Mouse (Mus musculus) kidney, adult 11 months (tissue): ENCODE measurements around the gene Recql5.

Source experiments
- DNase-seq: peaks from one replicate; pipeline ENCODE4 v3.0.0; 2022

Recql5 gene

DNA sequence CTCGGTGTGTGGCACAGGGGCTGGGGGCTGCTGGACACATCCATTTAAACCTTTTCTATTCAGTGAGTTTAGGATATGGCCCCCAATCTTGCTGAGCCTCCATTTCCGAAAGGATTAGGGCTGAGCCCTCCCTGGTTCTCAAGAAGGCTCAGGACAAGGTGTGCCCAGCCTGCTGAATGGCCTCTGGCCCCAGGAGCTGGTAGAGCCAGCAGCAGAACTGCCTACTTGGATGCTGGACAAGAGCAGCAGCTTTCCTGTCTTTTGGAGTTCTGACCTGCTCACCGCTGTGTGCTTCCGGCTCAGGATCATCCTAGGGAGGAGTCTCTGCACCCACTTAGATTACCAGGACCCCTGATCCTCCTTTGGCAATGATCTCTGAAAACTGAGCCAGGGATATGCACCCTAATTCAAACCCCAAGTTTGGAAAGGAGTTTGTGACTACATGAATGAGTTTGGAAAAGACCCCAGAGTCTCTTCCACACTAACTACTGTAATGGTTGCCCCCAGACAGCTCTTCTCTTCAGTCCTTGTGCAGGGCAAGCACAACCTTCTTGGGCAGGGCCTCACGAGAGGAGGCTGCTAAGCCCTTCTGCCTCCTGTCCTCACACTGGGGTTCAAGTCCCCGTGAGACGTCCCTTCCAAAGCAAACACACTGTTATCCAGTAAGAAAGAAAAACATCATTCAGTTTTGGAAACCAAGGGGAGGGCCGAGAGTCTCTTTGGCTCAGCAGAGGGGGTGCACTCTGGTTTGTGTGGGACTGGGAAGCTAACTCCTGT lies 32.5 kb downstream of the Recql5 start:
- DNase-seq: no peak

DNA sequence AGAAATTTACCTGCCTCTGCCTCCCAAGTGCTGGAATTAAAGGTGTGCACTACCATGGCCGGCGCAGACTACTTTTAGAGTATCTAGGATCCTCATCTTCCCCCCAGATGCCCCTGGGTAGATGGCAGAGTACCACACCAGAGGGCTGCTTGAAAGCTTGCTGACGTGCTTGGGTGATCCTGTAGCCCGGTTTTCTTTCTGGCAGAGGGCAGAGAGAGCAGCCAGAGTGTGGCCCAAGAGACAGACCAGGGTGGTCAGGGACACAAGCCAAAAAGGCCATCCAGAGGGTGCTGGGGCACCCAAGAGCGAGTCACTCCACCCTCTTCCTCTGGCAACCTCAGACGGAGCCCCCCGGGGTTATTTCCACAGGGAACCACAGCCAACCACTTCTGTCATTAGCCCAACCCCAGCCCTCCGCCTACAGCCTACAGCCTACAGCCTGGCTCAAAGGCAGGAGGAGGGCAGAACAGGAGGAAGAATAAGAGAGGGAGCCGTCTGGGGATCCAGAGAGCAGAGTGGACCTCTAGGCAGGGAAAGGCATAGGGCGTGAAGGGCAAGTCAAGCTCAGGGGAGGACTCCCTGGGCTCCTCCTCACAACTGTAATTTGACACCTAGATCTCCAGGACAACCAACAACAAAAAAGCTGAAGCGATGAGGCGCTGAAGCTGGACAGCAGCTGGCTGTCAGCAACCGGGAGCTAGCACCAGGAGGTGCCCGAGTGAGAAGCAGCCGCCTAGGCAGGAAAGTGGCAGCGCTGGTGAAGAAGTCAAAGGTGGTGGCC lies 33.6 kb downstream of the Recql5 start, which contains the start of gene Smim5:
Gene Smim5 (plus strand): TSS at position 481 of the 781 bp plus-strand sequence.
- peak; percentile 92 for DNase-seq

DNA sequence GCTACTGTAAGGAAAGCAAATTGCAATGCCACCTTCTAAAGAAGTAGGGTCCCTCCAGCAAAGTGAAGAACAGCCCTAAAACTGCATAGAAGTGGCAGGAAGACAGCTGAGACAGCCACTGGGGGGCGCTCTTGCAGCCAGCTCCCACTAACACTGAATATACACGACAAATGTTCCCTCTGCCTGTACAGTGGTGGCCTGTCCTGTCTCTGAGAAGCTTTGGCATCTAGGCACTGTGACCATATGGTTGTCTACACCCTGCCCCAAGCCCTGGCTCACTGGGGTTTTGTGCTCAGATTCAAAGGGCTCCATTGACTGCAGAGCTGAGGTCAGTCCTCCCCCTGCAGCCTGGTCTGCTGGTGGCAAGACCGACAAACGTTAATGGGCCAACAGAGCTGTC lies 34.4 kb downstream of the Recql5 start:
- DNase-seq: no peak

DNA sequence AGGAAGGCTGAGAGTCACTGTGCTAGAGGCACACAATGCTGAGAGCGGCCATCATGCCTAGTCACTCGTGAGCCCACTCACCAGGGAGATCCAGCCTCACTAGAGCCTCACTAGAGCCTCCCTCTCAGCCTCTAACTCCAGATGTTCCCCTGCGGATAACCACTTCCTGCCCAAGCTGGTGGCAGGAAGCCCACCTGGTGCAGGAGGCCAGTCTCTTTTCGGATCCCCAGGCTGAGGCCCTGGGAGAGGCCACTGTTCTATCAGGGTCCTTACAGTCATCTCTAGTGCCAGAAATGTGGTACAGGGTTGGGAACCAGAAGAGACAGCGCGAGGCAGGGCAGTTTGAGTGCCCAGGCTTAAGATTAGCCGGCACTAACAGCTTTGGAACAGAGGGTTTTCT lies 34.8 kb downstream of the Recql5 start:
- no peak for DNase-seq

DNA sequence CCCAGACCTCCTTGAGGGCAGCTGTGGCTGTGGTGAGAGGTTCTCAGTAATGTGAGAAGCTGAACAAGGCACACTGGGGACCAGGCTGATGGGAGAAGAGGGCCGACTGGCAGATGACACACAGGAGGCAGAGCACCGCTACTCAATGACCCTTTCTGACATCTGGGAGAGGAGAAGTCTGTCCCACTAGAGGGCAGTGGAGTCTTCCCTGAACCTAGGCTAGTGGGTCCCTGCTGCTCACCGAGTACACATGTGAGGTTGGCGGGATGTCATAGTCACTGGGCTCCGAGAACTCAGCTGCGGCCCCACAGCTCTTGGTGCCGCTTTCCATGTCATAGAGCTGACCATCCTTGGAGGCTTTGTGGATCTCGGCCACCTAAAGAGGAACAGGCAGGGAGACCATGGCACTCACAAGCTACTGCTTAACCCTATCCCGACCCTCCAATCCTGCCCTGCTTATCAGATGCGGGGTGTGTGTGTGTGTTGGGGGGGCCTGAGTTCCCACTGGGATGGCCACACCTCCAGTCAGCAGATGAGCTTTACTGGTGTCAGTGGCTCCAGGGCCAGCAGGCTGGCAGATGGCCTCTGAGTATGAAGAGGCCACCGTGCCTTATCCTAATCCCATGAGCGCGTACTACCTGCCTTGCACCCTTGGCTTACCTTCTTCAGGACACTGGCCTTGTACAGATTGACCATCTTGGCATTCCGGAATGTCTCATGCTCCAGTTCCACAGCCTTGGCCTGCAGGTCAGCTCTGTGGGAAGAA lies 38.3 kb downstream of the Recql5 start:
- DNase-seq: no peak

DNA sequence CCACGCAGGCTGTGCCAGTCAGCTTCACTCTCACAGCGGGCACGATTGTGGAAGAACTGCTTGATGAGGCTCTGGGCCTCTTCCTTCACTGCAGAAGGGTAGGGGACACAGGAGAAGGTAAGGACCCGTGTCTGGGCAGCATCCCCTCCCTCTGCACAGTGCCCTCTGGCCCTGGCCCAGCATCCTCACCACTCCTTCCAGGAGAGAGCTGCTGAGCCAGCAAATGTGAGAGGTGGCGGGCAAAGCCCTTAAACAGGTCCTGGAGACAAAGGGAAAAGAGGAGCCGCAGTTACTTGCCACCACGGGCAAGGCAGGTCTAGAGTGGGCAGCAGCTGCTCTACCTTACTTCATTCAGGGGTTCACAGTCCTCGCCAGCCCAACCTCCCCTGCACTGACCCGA lies 40.2 kb downstream of the Recql5 start:
- DNase-seq: no peak

DNA sequence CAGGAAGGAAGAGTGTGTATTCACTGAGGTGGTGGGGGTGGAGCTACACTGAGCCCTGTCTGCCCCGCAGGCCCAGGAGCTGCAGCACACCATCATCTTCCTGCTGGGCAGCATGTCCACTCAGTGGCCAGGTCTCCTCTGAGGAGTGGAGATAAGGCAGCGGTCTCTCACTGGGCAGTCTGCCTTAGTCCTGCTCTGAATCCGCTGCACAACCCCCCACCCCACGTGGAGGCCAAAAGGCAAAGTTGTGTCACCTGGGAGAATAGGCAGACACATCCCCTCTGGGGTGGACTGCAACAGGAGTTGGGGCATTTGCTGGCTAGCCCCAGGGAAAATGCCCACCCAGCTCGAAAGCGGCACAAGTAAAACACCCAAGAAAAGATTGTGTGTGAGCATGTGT lies 41.1 kb downstream of the Recql5 start:
- DNase-seq: no peak

DNA sequence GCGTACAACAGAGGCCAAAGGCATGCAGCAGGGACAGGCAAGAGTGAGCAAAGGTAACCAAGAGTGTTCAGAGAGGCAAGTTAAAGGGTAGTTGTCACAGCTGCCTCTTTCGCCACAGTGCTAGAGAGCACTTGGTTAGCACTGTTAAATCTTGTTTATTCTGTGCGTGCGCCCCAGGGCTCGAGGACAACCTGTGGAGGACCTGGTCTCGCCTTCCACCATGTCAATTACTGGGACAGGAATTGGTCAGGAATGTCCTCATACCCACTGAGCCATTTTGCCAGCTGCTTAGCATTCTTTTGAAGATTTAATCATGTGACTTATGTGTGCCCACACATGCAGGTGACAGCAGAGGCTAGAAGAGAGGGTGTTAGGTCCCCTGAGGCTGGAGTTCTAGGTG lies 44.1 kb downstream of the Recql5 start:
- DNase-seq: peak; percentile 31

DNA sequence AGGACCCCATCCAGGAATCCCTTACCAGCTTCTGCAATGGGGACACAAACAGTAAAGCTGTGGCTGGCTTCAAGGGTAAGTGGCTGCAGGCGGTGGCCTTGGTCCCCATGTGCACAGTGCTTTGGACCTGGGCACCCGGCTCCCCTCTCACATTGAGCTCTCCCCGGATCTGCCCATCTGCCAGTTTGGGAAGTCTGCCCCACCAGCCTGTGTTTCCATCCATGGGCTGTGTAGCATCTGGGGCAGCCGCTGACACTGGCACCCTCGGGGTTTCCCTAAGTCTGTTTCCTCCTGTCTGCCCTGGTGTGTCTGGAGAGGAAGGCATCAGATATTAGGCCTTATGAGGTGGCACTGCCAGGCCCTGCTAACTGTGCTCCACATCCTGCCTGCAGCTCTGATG lies 45.3 kb downstream of the Recql5 start:
- DNase-seq: no peak

DNA sequence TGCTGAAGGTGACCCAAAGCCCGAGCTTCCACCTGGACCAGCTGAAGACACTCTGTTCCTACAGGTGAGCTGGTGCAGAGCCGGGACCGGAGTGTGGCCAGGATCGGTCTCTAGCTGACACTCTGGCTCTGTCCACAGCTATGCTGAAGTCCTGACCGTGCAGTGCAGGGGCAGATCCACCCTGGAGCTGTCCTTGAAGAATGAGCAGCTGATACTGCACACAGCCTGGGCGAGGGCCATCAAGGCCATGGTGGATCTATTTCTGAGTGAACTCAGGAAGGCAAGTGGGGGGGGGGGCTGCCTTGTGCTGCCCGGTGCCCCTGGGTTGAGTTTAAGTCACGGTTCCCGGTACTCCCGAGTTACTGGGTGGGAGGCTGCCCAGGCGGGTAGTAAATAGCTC lies 46.8 kb downstream of the Recql5 start:
- no peak for DNase-seq

DNA sequence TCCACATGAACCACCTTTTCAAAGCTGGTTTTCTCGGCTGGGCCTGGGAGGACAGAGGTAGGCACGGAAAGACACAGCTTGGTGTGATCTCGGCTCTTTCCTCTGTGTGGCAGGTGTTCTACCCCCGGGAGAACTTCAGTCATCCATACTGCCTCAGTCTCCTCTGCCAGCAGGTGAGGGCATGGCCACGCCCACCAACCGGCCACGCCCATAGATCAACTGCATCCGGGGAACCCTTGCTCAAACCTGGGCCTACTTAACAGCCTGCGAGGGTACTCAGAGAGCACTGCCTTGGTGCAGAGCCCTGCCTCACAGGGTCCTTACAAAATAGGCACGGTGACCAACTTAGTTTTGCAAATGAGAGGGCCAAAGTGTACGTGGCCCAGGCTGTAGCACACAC lies 48.0 kb downstream of the Recql5 start:
- no peak for DNase-seq

DNA sequence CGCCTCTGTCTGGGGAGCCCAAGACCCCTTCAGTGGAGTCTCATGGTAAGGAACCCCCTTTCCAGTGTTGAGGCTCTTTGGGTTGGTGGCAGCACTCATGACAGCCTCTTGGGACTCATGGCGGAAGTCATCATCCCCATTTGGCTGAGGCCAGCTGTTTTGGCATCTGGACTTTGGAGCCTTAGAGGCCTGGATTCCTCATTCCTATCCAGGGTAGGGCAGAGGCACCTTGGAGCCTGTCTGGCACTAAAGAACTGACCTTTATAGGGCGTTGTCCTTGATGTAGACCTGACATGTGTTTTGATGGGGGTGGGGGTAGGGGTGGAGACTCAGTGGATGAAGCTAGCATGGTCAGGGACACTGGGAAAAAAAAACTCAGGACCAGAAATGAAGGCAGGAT lies 48.9 kb downstream of the Recql5 start:
- peak; percentile 60 for DNase-seq

DNA sequence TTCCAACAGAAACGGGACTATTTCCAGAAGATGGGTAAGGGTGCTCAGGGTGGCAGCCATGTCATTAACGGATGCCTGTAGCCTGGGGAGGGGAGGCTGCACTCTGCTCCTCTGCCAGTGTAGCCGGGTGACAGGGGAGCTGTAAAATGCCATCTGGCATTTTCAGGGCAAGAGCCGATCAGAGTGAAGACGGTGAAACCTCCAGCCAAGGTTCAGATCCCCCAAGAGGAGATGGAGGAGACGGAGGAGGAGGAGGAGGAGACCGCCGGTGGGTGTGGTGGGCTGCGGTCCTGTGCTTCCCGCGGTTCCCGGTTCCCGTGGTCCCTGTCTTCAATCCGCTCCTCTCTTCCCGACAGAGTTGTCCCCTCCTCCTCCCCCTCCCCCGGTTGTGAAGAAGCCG lies 50.0 kb downstream of the Recql5 start:
- DNase-seq: no peak

DNA sequence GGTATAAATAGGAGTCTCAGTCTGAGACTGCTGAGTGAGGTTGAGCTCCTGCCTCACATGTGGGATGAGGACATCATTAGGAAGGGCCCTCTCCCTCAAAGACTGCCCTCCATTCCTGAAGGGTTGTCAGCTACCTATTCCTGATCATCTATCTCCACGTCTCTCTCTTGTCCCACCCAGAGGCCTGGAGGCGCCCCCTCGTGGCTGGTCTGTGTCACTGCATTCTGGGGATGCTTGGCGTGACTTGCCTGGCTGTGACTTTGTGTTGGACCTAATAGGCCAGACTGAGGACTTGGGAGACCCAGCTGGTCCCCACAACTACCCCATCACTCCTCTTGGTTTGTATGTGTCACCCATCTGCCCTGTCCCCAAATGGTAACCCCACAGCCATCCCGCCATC lies 52.3 kb downstream of the Recql5 start:
- no peak for DNase-seq

DNA sequence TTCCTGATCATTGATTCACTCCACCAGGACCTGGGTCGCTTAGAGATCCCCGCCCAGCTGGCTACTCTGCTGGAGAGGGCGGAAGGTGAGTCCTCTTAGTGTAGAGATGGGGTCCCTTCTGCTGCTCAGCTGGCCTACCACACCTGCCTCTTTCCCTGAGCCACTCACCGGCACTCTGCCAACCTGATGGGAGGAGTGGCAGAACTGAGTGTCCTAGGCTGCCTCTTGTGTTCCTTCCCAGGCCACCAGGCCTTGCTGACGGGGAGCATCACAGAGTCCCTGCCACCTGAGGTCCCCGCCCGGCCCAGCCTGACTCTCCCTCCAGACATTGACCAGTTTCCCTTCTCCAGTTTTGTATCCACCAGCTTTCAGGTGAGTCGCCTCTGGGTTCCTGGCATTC lies 55.2 kb downstream of the Recql5 start:
- peak; percentile 34 for DNase-seq

DNA sequence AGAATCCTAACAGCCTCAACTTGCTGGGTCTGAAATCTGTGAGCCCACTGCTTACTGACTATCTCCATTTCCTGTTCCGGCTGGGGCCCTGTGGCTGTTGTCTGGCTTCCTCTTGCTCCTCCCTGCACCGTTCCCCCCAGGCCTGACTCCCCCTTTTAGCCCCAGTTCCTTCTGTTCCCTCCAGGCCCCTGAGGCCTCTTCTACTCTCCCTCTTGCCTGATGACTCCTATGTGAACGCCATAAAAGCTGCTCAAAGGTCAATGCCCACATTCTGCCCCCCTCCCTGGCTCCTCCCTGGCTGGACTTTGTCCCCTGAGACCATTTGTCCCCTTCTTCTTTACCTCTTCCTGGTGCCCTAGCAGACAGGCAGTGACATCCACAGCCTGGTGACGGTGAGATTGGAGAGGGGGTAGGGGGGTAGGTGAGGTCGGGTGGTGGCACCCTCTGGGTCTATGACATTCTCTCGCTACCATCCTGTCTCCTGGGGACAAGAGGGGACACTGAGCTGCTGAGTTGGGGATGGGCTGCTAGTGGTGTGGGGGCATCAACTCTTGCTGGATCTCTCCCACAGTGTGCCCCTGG lies 56.0 kb downstream of the Recql5 start:
- DNase-seq: peak; percentile 87

DNA sequence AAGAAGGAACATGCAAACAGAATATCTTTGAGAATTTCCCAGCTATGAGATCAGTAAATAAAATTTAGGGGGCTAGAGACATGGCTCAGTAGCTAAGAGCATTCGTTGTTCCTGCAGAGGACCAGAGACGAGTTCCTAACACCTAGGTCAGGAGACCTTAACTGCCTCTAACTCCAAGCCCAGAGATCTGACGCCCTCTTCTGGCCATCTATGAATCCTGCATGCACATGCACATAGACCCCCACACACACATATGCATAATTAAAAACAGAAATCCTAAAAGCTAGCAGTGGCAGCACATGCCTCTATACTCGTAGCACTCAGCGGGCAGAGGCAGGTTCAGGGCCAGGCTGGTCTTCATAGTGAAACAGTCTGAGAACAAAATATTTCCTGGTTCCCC lies 56.8 kb downstream of the Recql5 start:
- no peak for DNase-seq

DNA sequence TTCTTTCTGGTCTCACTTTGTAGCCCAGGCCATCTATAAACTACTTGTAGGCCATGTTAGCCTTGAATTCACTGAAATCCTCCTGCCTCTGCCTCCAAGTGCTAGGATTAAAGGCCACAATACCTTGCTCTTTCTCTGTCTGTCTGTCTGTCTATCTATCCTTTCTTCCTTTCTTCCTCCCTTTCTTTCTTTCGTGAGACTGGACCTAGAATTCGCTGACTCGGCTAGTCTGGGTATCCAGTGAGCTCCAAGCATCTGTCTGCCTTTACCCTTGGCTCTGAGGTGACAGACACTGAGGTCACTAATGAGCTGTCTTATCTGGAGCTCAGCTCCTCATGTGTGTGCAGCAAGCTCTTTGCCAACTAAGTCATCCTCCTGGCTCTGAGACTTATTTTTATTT lies 57.3 kb downstream of the Recql5 start:
- no peak for DNase-seq

DNA sequence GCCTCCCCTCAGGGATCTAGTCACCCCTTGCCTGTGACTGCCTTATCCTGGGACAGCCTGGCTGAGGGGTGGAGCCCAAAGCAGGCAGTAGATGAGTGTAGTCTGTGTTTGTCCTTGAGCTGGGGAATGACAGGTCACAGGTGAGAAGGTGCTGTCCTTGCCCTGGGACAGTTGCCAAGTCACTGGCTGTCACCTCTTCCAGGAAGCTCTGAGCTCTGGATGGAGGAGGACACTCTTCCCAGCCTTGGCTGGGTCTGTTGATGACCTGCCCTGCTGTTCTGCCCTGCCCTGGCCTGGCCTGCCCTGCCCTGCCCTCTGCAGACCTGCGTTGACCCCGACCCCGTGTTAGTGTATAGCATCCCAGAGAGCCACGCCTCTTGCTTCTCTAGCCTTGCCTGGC lies 60.8 kb downstream of the Recql5 start:
- DNase-seq: no peak

DNA sequence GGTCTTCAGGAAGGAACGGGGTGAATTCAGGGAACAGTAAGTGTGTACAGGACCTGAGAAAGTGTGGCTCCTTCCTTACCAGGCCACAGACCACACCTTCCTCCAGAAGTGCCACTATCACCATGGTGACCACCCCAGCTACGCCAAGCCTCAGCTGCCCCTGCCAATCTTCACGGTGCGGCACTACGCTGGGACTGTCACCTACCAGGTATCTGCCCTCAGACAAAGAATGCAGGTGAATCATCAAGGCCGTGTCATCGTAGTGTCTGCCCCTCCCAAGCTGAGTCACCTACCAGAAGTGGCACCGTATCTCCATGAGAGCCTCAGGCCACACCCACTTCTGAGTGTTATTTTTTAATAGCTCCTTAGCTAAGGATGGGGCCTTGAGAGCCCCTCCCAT lies 63.9 kb downstream of the Recql5 start:
- DNase-seq: no peak

DNA sequence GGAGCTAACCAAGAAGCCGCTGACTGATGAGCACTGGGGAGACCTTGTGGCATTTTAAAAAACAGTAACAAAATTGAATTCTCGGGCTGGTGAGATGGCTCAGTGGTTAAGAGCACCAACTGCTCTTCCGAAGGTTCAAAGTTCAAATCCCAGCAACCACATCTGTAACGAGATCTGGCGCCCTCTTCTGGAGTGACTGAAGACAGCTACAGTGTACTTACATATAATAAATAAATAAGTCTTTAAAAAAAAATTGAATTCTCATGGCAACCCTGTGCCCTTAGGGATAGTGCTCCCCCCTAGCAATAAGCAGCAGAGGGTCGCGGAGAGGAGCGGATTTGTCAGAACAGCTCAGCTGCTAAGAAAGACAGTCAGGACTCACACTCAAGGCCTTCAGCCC lies 69.4 kb downstream of the Recql5 start:
- DNase-seq: no peak

DNA sequence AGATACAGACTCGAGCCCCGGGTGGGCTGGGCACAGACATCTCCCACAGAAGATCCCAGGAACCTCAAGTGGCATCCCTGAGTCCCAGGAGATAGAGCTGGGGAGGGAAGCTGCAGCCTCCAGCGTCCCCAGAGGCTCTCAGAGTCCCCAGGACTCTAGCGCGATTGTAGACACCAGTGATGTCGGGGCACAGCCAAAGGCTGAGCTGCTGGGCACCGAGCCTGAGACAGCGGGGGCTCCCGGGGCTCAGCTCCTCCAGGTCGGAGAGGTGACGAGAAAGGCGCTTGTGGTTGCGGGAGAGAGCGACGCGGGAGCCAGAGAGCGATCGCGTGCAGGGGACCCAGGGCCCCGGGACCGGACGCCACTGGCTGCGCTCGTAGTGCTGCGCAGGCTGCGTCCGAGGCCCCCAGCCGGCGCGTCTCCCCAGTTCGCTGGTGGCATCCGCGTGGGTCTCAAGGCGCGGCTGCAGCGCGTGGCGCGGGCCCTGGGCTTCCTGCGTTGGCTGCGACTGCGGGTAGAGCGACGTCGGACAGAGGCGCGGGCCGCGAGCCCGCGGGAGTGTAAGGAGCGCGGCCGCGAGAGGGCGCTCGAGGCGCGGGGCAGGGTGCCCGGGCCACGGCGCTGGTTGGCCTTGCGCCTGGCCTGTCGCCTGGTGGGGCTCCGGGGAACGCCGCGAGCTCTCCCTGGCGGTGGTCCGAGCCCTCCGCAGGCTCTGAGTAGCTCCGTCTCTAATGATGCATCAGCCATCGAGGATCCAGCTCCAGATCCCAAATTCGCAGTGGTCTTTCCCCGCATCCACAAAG lies 73.9 kb downstream of the Recql5 start:
- peak; percentile 82 for DNase-seq
